Mouse (Mus musculus): ENCODE results near the gene Atxn1.

DNA sequence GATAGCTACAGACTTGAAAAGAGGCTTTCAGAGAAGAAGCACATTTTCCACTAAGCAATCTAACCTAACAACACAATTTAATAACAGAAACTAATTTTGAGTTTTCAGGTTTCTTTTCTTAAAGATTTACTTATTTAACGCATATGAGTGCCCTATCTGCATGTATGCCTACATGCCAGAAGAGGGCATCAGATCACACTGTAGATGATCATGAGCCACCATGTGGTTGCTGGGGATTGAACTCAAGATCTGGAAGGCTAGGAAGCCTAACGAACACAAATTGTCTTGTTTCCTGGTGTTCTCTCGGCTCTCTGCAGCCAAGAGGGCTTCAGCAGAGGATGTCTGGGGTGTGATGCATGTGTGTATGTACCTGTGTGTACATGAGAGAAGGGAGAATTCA, 280.8 kb downstream of the Atxn1 start:
- no peak for TF ChIP-seq POLR2A (IDR thresholded peaks at IDR 0.05; ENCODE audit: low read depth, low read length)
- TF ChIP-seq CTCF (IDR thresholded peaks at IDR 0.05; ENCODE audit: borderline replicate concordance, insufficient read depth, low read length): no peak
